Mouse (Mus musculus): ENCODE measurements around the gene Psmf1. TPM values are rescaled to one million over a fixed set of nuclear protein-coding genes. Genes with fewer than 3 reads are reported as not detected.
A peak's percentile ranks its signal among the peaks of the same experiment; 100 is the strongest.

Gene Psmf1
- total and polyA plus RNA-seq, 3 experiments = 60.2 to 112 TPM; not detected in 1

- no peak for TF ChIP-seq JUND (IDR thresholded peaks at IDR 0.05; ENCODE audit: low read depth, low read length)
- TF ChIP-seq SMC3 (IDR thresholded peaks at IDR 0.05; ENCODE audit: low read depth, low read length) = no peak
Observed at GRCm38 (mm10) chr2:151742850-151743679, 921 bp downstream of the Psmf1 start (continued).

GRCm38 (mm10) chr2:151742084-151742483, 1.9 kb downstream of the Psmf1 start:
- Histone ChIP-seq H3K27ac (ENCODE audit: control insufficient read depth, low read depth, low read length) (peak overlapping the region; percentile 24), H3K4me3 (ENCODE audit: control insufficient read depth in 1 of 2, insufficient read depth in 1 of 2, low read depth in 2 of 2, low read length in 2 of 2) (no peak overlapping the region; a peak in 1 of 4 replicates), H3K27me3 (ENCODE audit: control insufficient read depth in 1 of 2, insufficient read depth in 2 of 2, low read length in 2 of 2) (no peaks in the 10 kb centered on the region), H3K4me1 (ENCODE audit: control insufficient read depth in 1 of 2, insufficient read depth in 2 of 2, low read length in 2 of 2) (peaks cover 18 to 36% of the 10 kb centered on the region in 2 experiments), H3K36me3 (ENCODE audit: control insufficient read depth in 1 of 2, insufficient read depth in 2 of 2, low read length in 2 of 2) (peaks cover under 1 to 42% of the 10 kb centered on the region in 2 experiments; a peak in 3 of 4 replicates), H3K9me3 (replicated peaks; ENCODE audit: insufficient read depth, low read length) (no peaks in the 10 kb centered on the region), H3K9ac (ENCODE audit: control insufficient read depth, low read depth, low read length, poor library complexity, severe bottlenecking) (no peak overlapping the region), H3K79me2 (ENCODE audit: control insufficient read depth, insufficient read depth, low read length, poor library complexity) (peaks cover 36% of the 10 kb centered on the region)
- TF ChIP-seq EP300 (IDR thresholded peaks at IDR 0.05; ENCODE audit: low read depth in 1 of 2, low read length in 2 of 2) = no peak
- TF ChIP-seq ZMIZ1 (IDR thresholded peaks at IDR 0.05; ENCODE audit: low read depth, low read length) = no peak
- TF ChIP-seq NELFE (IDR thresholded peaks at IDR 0.05; ENCODE audit: low read depth, low read length) = no peak
- TF ChIP-seq USF1 (IDR thresholded peaks at IDR 0.05; ENCODE audit: low read depth, low read length) = no peak
- no peak for TF ChIP-seq TBP (IDR thresholded peaks at IDR 0.05; ENCODE audit: low read depth, low read length)
- no peak for TF ChIP-seq SMC3 (IDR thresholded peaks at IDR 0.05; ENCODE audit: low read depth, low read length)
- TF ChIP-seq TCF12 (IDR thresholded peaks at IDR 0.05; ENCODE audit: low read depth, low read length) = no peak
- TF ChIP-seq RAD21 (IDR thresholded peaks at IDR 0.05; ENCODE audit: low read depth, low read length) = no peak
- TF ChIP-seq GABPA (IDR thresholded peaks at IDR 0.05; ENCODE audit: low read depth, low read length) = no peak
- no peak for TF ChIP-seq MXI1 (IDR thresholded peaks at IDR 0.05; ENCODE audit: low read depth, low read length)
- TF ChIP-seq UBTF (IDR thresholded peaks at IDR 0.05; ENCODE audit: borderline replicate concordance, insufficient read depth, low read depth, low read length) = no peak
- no peak for TF ChIP-seq E2F4 (IDR thresholded peaks at IDR 0.05; ENCODE audit: borderline replicate concordance, low read depth, low read length)
- TF ChIP-seq MYB (IDR thresholded peaks at IDR 0.05; ENCODE audit: low read depth, low read length) = no peak
- peak; percentile 20 for DNase-seq (ENCODE audit: low read depth, low spot score)

GRCm38 (mm10) chr2:151740741-151741526, 3.1 kb downstream of the Psmf1 start:
- Histone ChIP-seq H3K79me2 (ENCODE audit: control insufficient read depth, insufficient read depth, low read length, poor library complexity) (peaks cover 44% of the 10 kb centered on the region), H3K9me3 (replicated peaks; ENCODE audit: insufficient read depth, low read length) (no peaks in the 10 kb centered on the region), H3K4me1 (ENCODE audit: control insufficient read depth in 1 of 2, insufficient read depth in 2 of 2, low read length in 2 of 2) (peaks cover 26 to 36% of the 10 kb centered on the region in 2 experiments), H3K4me3 (ENCODE audit: control insufficient read depth in 1 of 2, insufficient read depth in 1 of 2, low read depth in 2 of 2, low read length in 2 of 2) (peak overlapping the region; percentile 77 to 93), H3K36me3 (ENCODE audit: control insufficient read depth in 1 of 2, insufficient read depth in 2 of 2, low read length in 2 of 2) (peaks cover 4 to 53% of the 10 kb centered on the region in 2 experiments; a peak in 3 of 4 replicates), H3K27me3 (ENCODE audit: control insufficient read depth in 1 of 2, insufficient read depth in 2 of 2, low read length in 2 of 2) (no peaks in the 10 kb centered on the region), H3K27ac (ENCODE audit: control insufficient read depth, low read depth, low read length) (peak overlapping the region; percentile 87), H3K9ac (ENCODE audit: control insufficient read depth, low read depth, low read length, poor library complexity, severe bottlenecking) (peak overlapping the region; percentile 91)
- peak; percentile 96 for DNase-seq (ENCODE audit: low read depth, low spot score)
- TF ChIP-seq TAL1 (IDR thresholded peaks at IDR 0.05; ENCODE audit: low read length) (0 out of 2 replicates have a peak, but pooled peaks have one; percentile 14), POLR2AphosphoS2 (IDR thresholded peaks at IDR 0.05; ENCODE audit: low read length) (peak; percentile 78; the same call in 1 of the 2 replicates), SMC3 (IDR thresholded peaks at IDR 0.05; ENCODE audit: low read depth, low read length) (no peak), SIN3A (IDR thresholded peaks at IDR 0.05; ENCODE audit: low read length) (peak; percentile 96), ZKSCAN1 (IDR thresholded peaks at IDR 0.05; ENCODE audit: low read depth, low read length) (no peak), RCOR1 (IDR thresholded peaks at IDR 0.05; ENCODE audit: low read depth, low read length) (peak; percentile 36; the same call in 1 of the 2 replicates), HCFC1 (IDR thresholded peaks at IDR 0.05; ENCODE audit: low read depth, low read length) (peak; percentile 99), MEF2A (IDR thresholded peaks at IDR 0.05; ENCODE audit: extremely low read depth, insufficient replicate concordance, low read depth, low read length, poor library complexity, severe bottlenecking) (no peak), MAX (IDR thresholded peaks at IDR 0.05; ENCODE audit: low read length) (no peak), NELFE (IDR thresholded peaks at IDR 0.05; ENCODE audit: low read depth, low read length) (peak; percentile 90), ZC3H11A (IDR thresholded peaks at IDR 0.05; ENCODE audit: low read depth, low read length) (no peak), ZNF384 (IDR thresholded peaks at IDR 0.05; ENCODE audit: low read depth, low read length) (0 out of 2 replicates have a peak, but pooled peaks have one; percentile 12), BHLHE40 (IDR thresholded peaks at IDR 0.05; ENCODE audit: borderline replicate concordance, low read depth, low read length) (no peak), UBTF (IDR thresholded peaks at IDR 0.05; ENCODE audit: borderline replicate concordance, insufficient read depth, low read depth, low read length) (no peak)

Measured in MEL (cell line).